ENCODE assay signal across 18 mouse cellular contexts in genomic region chr1:61659931-61660330, GRCm38 (mm10).
"Had no signal": no experiment of that assay in that cellular context is flagged by ENCODE, and none has a peak within 500 bp of the region (broad histone marks: within the 10 kb centered on the region; RNA-seq: fewer than 3 reads in every experiment).

No protein-coding gene starts in this region.

- H3K36me3 ChIP-seq: intestine, embryonic 15.5 days; limb, embryonic 12.5 days; limb, embryonic 15.5 days; midbrain, embryonic 12.5 days; midbrain, embryonic 15.5 days; neural tube, embryonic 12.5 days; neural tube, embryonic 15.5 days had no signal

- H3K4me1 ChIP-seq: limb, embryonic 12.5 days; limb, embryonic 15.5 days; midbrain, embryonic 12.5 days; midbrain, embryonic 15.5 days; neural tube, embryonic 12.5 days; neural tube, embryonic 15.5 days had no signal

- H3K4me3 ChIP-seq: intestine, embryonic 15.5 days; limb, embryonic 12.5 days; limb, embryonic 15.5 days; midbrain, embryonic 12.5 days; midbrain, embryonic 15.5 days; neural tube, embryonic 12.5 days; neural tube, embryonic 15.5 days had no signal

- H3K9ac ChIP-seq: intestine, embryonic 15.5 days; limb, embryonic 12.5 days; limb, embryonic 15.5 days; liver, embryonic 14.5 days; liver, postnatal 0 days; lung, embryonic 14.5 days; midbrain, embryonic 12.5 days; midbrain, embryonic 15.5 days; neural tube, embryonic 12.5 days; neural tube, embryonic 15.5 days had no signal

- H3K9me3 ChIP-seq: intestine, embryonic 15.5 days; limb, embryonic 12.5 days; limb, embryonic 15.5 days; midbrain, embryonic 12.5 days; midbrain, embryonic 15.5 days; neural tube, embryonic 12.5 days; neural tube, embryonic 15.5 days had no signal

- H3K27ac ChIP-seq: intestine, embryonic 15.5 days; kidney, postnatal 0 days; limb, embryonic 12.5 days; limb, embryonic 15.5 days; liver, embryonic 14.5 days; macrophage; midbrain, embryonic 12.5 days; midbrain, embryonic 15.5 days; neural tube, embryonic 12.5 days; neural tube, embryonic 15.5 days had no signal

- H3K27me3 ChIP-seq: intestine, embryonic 15.5 days; limb, embryonic 12.5 days; limb, embryonic 15.5 days; midbrain, embryonic 12.5 days; midbrain, embryonic 15.5 days; neural tube, embryonic 12.5 days; neural tube, embryonic 15.5 days had no signal

- H3K4me2 ChIP-seq: intestine, embryonic 15.5 days; limb, embryonic 12.5 days; limb, embryonic 15.5 days; liver, embryonic 11.5 days; lung, embryonic 14.5 days; midbrain, embryonic 12.5 days; midbrain, embryonic 15.5 days; neural tube, embryonic 12.5 days; neural tube, embryonic 15.5 days had no signal

- ATAC-seq: intestine, embryonic 15.5 days; liver, postnatal 0 days; lung, postnatal 0 days; midbrain, embryonic 15.5 days had no signal

- DNase-seq: left cerebral cortex, postnatal 4 days; liver, postnatal 0 days; lung, embryonic 14.5 days; retina, postnatal 1 day; thymus, adult 18-20 months; thymus, postnatal 36 days had no signal
